Mouse (Mus musculus) kidney, postnatal 25 days (tissue): Measurements from ENCODE around the gene Eif4g2.

Experiments
- DNase-seq, 2 experiments: peaks; one replicate each; pipeline ENCODE4 v3.0.0; 2021; ENCODE audit warnings: mixed read lengths in 2 of 2

Eif4g2 gene

GRCm38 (mm10) chr7:111082822-111083732 lies at the start of gene Eif4g2:
TSS of gene Eif4g2 (minus strand) at chr7:111083030.
- DNase-seq, result peak; percentile 98 to 100

- no peak for DNase-seq
Observed at GRCm38 (mm10) chr7:111132596-111132995, 49.8 kb upstream of the Eif4g2 start.

- DNase-seq, result no peak
Observed at GRCm38 (mm10) chr7:111126636-111127395, 44.0 kb upstream of the Eif4g2 start.

GRCm38 (mm10) chr7:111123761-111124546 lies 41.1 kb upstream of the Eif4g2 start:
- no peak for DNase-seq

- peak; percentile 97 to 99 for DNase-seq
Observed at GRCm38 (mm10) chr7:111122531-111123130, 39.8 kb upstream of the Eif4g2 start.

GRCm38 (mm10) chr7:111122084-111122530 lies 39.3 kb upstream of the Eif4g2 start:
- DNase-seq, result peak; percentile 77 to 83

- DNase-seq, result peak; percentile 60 to 80
Observed at GRCm38 (mm10) chr7:111121522-111121921, 38.7 kb upstream of the Eif4g2 start.

- no peak for DNase-seq
Observed at GRCm38 (mm10) chr7:111109561-111109960, 26.7 kb upstream of the Eif4g2 start.

GRCm38 (mm10) chr7:111109161-111109560 lies 26.3 kb upstream of the Eif4g2 start:
- no peak for DNase-seq

GRCm38 (mm10) chr7:111098196-111098595 lies 15.4 kb upstream of the Eif4g2 start:
- DNase-seq, result peak; percentile 77 to 81

- no peak for DNase-seq
Observed at GRCm38 (mm10) chr7:111095169-111095568, 12.3 kb upstream of the Eif4g2 start.

- no peak for DNase-seq
Observed at GRCm38 (mm10) chr7:111085153-111085552, 2.3 kb upstream of the Eif4g2 start.

- DNase-seq, result peak in 1 of 2 experiments; percentile 45
Observed at GRCm38 (mm10) chr7:111084443-111084842, 1.6 kb upstream of the Eif4g2 start.

GRCm38 (mm10) chr7:111083733-111084120 lies 897 bp upstream of the Eif4g2 start:
- no peak for DNase-seq

- DNase-seq, result peak; percentile 88 to 93
Observed at GRCm38 (mm10) chr7:111082043-111082821, 598 bp downstream of the Eif4g2 start.

- no peak for DNase-seq
Observed at GRCm38 (mm10) chr7:111080876-111081275, 2.0 kb downstream of the Eif4g2 start.

- DNase-seq, result no peak
Observed at GRCm38 (mm10) chr7:111080026-111080425, 2.8 kb downstream of the Eif4g2 start.

GRCm38 (mm10) chr7:111078271-111078670 lies 4.6 kb downstream of the Eif4g2 start:
- no peak for DNase-seq

GRCm38 (mm10) chr7:111075288-111075687 lies 7.5 kb downstream of the Eif4g2 start:
- no peak for DNase-seq

- no peak for DNase-seq
Observed at GRCm38 (mm10) chr7:111072410-111072809, 10.4 kb downstream of the Eif4g2 start.

GRCm38 (mm10) chr7:111070167-111070496 lies 12.7 kb downstream of the Eif4g2 start:
- DNase-seq, result no peak
